Mouse (Mus musculus): ENCODE measurements at regions not wholly inside any gene's neighbourhood (a gene's known extent, or its start where the extent isn't known, plus 50 kb on each side); places are given as distances from the start of the nearest gene placed in this dataset.

GRCm38 (mm10) chr10:115025950-115026349 is 158.9 kb downstream of the Tph2 start:
- no peak for ATAC-seq (replicated peaks; ENCODE audit: low FRiP score, low TSS enrichment, low read depth)
- Histone ChIP-seq H3K9ac (ENCODE audit: low read length) (no peak overlapping the region), H3K4me2 (ENCODE audit: low read length) (no peak overlapping the region), H3K27me3 (replicated peaks; ENCODE audit: control insufficient read depth, insufficient read depth, low read length) (no peaks in the 10 kb centered on the region), H3K36me3 (ENCODE audit: control insufficient read depth, insufficient read depth, low read length) (no peaks in the 10 kb centered on the region), H3K4me1 (replicated peaks; ENCODE audit: control insufficient read depth, insufficient read depth, low read length) (no peaks in the 10 kb centered on the region), H3K27ac (ENCODE audit: low read depth) (no peak overlapping the region), H3K9me3 (ENCODE audit: control insufficient read depth, low read length) (no peaks in the 10 kb centered on the region), H3K4me3 (ENCODE audit: low read depth, low read length) (no peak overlapping the region)
- WGBS, result 78% methylated on average over 2 of the region's 2 CpGs
- DNase-seq (ENCODE audit: low spot score), result no peak

- no peak for ATAC-seq (replicated peaks; ENCODE audit: low FRiP score, low TSS enrichment, low read depth)
- 71% methylated on average over 9 of the region's 9 CpGs for WGBS
- no peaks in the 10 kb centered on the region for H3K4me1 ChIP-seq (replicated peaks; ENCODE audit: control insufficient read depth, insufficient read depth, low read length)
Observed at GRCm38 (mm10) chr10:115019443-115019842, 165.4 kb downstream of the Tph2 start.

GRCm38 (mm10) chr10:115013491-115014001 is 171.3 kb downstream of the Tph2 start:
- Histone ChIP-seq H3K4me1 (replicated peaks; ENCODE audit: control insufficient read depth, insufficient read depth, low read length) (no peaks in the 10 kb centered on the region), H3K4me3 (ENCODE audit: low read depth, low read length) (no peak overlapping the region), H3K36me3 (ENCODE audit: control insufficient read depth, insufficient read depth, low read length) (no peaks in the 10 kb centered on the region), H3K27ac (ENCODE audit: low read depth) (no peak overlapping the region), H3K9ac (ENCODE audit: low read length) (no peak overlapping the region), H3K27me3 (replicated peaks; ENCODE audit: control insufficient read depth, insufficient read depth, low read length) (no peaks in the 10 kb centered on the region), H3K4me2 (ENCODE audit: low read length) (peak overlapping the region; percentile 28), H3K9me3 (ENCODE audit: control insufficient read depth, low read length) (no peaks in the 10 kb centered on the region)
- ATAC-seq (replicated peaks; ENCODE audit: low FRiP score, low TSS enrichment, low read depth) (no peak), DNase-seq (ENCODE audit: low spot score) (no peak)
- WGBS, result 31% methylated on average over 11 of the region's 11 CpGs

More at GRCm38 (mm10) chr10:115019443-115019842, 165.4 kb downstream of the Tph2 start:
- DNase-seq (ENCODE audit: low spot score), result no peak
- H3K4me3 ChIP-seq (ENCODE audit: low read depth, low read length), result no peak overlapping the region
- no peak overlapping the region for H3K9ac ChIP-seq (ENCODE audit: low read length)
- H3K27ac ChIP-seq (ENCODE audit: low read depth), result no peak overlapping the region
- H3K36me3 ChIP-seq (ENCODE audit: control insufficient read depth, insufficient read depth, low read length), result no peaks in the 10 kb centered on the region
- no peaks in the 10 kb centered on the region for H3K27me3 ChIP-seq (replicated peaks; ENCODE audit: control insufficient read depth, insufficient read depth, low read length)
- H3K4me2 ChIP-seq (ENCODE audit: low read length), result no peak overlapping the region
- H3K9me3 ChIP-seq (ENCODE audit: control insufficient read depth, low read length), result no peaks in the 10 kb centered on the region

GRCm38 (mm10) chr10:115012922-115013321 is 171.9 kb downstream of the Tph2 start:
- Histone ChIP-seq H3K4me2 (ENCODE audit: low read length) (no peak overlapping the region; the same call in 1 of the 2 replicates), H3K27ac (ENCODE audit: low read depth) (no peak overlapping the region), H3K4me3 (ENCODE audit: low read depth, low read length) (no peak overlapping the region), H3K27me3 (replicated peaks; ENCODE audit: control insufficient read depth, insufficient read depth, low read length) (no peaks in the 10 kb centered on the region), H3K9ac (ENCODE audit: low read length) (no peak overlapping the region), H3K9me3 (ENCODE audit: control insufficient read depth, low read length) (no peaks in the 10 kb centered on the region), H3K4me1 (replicated peaks; ENCODE audit: control insufficient read depth, insufficient read depth, low read length) (no peaks in the 10 kb centered on the region), H3K36me3 (ENCODE audit: control insufficient read depth, insufficient read depth, low read length) (no peaks in the 10 kb centered on the region)
- WGBS, result 77% methylated on average over 6 of the region's 6 CpGs
- no peak for ATAC-seq (replicated peaks; ENCODE audit: low FRiP score, low TSS enrichment, low read depth)
- no peak for DNase-seq (ENCODE audit: low spot score)

- DNase-seq (ENCODE audit: low spot score), result no peak
- Histone ChIP-seq H3K4me3 (ENCODE audit: low read depth, low read length) (no peak overlapping the region), H3K4me1 (replicated peaks; ENCODE audit: control insufficient read depth, insufficient read depth, low read length) (no peaks in the 10 kb centered on the region), H3K27me3 (replicated peaks; ENCODE audit: control insufficient read depth, insufficient read depth, low read length) (no peaks in the 10 kb centered on the region), H3K9ac (ENCODE audit: low read length) (no peak overlapping the region), H3K27ac (ENCODE audit: low read depth) (no peak overlapping the region), H3K4me2 (ENCODE audit: low read length) (no peak overlapping the region), H3K36me3 (ENCODE audit: control insufficient read depth, insufficient read depth, low read length) (no peaks in the 10 kb centered on the region), H3K9me3 (ENCODE audit: control insufficient read depth, low read length) (no peaks in the 10 kb centered on the region)
- no peak for ATAC-seq (replicated peaks; ENCODE audit: low FRiP score, low TSS enrichment, low read depth)
- WGBS, result 78% methylated on average over 7 of the region's 7 CpGs
Observed at GRCm38 (mm10) chr10:115012316-115012715, 172.5 kb downstream of the Tph2 start.

GRCm38 (mm10) chr10:115011911-115012310 is 172.9 kb downstream of the Tph2 start:
- H3K4me2 ChIP-seq (ENCODE audit: low read length), result no peak overlapping the region
- no peak for DNase-seq (ENCODE audit: low spot score)
- 83% methylated on average over 3 of the region's 3 CpGs for WGBS
- no peaks in the 10 kb centered on the region for H3K9me3 ChIP-seq (ENCODE audit: control insufficient read depth, low read length)
- no peak for ATAC-seq (replicated peaks; ENCODE audit: low FRiP score, low TSS enrichment, low read depth)
- no peaks in the 10 kb centered on the region for H3K36me3 ChIP-seq (ENCODE audit: control insufficient read depth, insufficient read depth, low read length)
- no peaks in the 10 kb centered on the region for H3K4me1 ChIP-seq (replicated peaks; ENCODE audit: control insufficient read depth, insufficient read depth, low read length)
- H3K4me3 ChIP-seq (ENCODE audit: low read depth, low read length), result no peak overlapping the region
- H3K27me3 ChIP-seq (replicated peaks; ENCODE audit: control insufficient read depth, insufficient read depth, low read length), result no peaks in the 10 kb centered on the region
- H3K9ac ChIP-seq (ENCODE audit: low read length), result no peak overlapping the region
- H3K27ac ChIP-seq (ENCODE audit: low read depth), result no peak overlapping the region

- Histone ChIP-seq H3K27ac (ENCODE audit: low read depth) (no peak overlapping the region), H3K36me3 (ENCODE audit: control insufficient read depth, insufficient read depth, low read length) (no peaks in the 10 kb centered on the region), H3K4me1 (replicated peaks; ENCODE audit: control insufficient read depth, insufficient read depth, low read length) (no peaks in the 10 kb centered on the region), H3K9ac (ENCODE audit: low read length) (no peak overlapping the region), H3K27me3 (replicated peaks; ENCODE audit: control insufficient read depth, insufficient read depth, low read length) (no peaks in the 10 kb centered on the region), H3K4me2 (ENCODE audit: low read length) (no peak overlapping the region), H3K4me3 (ENCODE audit: low read depth, low read length) (no peak overlapping the region), H3K9me3 (ENCODE audit: control insufficient read depth, low read length) (no peaks in the 10 kb centered on the region)
- no peak for DNase-seq (ENCODE audit: low spot score)
- 39% methylated on average over 3 of the region's 3 CpGs for WGBS
- no peak; the same call in 1 of the 2 replicates for ATAC-seq (replicated peaks; ENCODE audit: low FRiP score, low TSS enrichment, low read depth)
Observed at GRCm38 (mm10) chr10:114996400-114996799, 188.4 kb downstream of the Tph2 start.

- no peak overlapping the region for H3K9ac ChIP-seq (ENCODE audit: low read length)
- no peaks in the 10 kb centered on the region for H3K4me1 ChIP-seq (replicated peaks; ENCODE audit: control insufficient read depth, insufficient read depth, low read length)
- H3K27me3 ChIP-seq (replicated peaks; ENCODE audit: control insufficient read depth, insufficient read depth, low read length), result no peaks in the 10 kb centered on the region
- no peak overlapping the region for H3K27ac ChIP-seq (ENCODE audit: low read depth)
- DNase-seq (ENCODE audit: low spot score) (no peak), ATAC-seq (replicated peaks; ENCODE audit: low FRiP score, low TSS enrichment, low read depth) (peak; percentile 63)
- no peaks in the 10 kb centered on the region for H3K9me3 ChIP-seq (ENCODE audit: control insufficient read depth, low read length)
- no peak overlapping the region for H3K4me2 ChIP-seq (ENCODE audit: low read length)
- no peaks in the 10 kb centered on the region for H3K36me3 ChIP-seq (ENCODE audit: control insufficient read depth, insufficient read depth, low read length)
- WGBS, result 33% methylated on average over 3 of the region's 3 CpGs
- no peak overlapping the region for H3K4me3 ChIP-seq (ENCODE audit: low read depth, low read length)
Observed at GRCm38 (mm10) chr10:114995211-114995908, 189.5 kb downstream of the Tph2 start.

Data from intestine, embryonic 14.5 days (tissue).